Mouse (Mus musculus) adipocyte (in vitro differentiated cells): ENCODE results near the gene Traf3.
A peak's percentile ranks its signal among the peaks of the same experiment; 100 is the strongest.

ENCODE experiments used
- DNase-seq: peaks from one replicate; pipeline ENCODE4 v3.0.0-alpha.2; 2016; ENCODE audit warnings: low spot score

The Traf3 gene

GRCm38 (mm10) chr12:111153946-111154345, 12.2 kb upstream of the Traf3 start:
- DNase-seq = no peak

DNA sequence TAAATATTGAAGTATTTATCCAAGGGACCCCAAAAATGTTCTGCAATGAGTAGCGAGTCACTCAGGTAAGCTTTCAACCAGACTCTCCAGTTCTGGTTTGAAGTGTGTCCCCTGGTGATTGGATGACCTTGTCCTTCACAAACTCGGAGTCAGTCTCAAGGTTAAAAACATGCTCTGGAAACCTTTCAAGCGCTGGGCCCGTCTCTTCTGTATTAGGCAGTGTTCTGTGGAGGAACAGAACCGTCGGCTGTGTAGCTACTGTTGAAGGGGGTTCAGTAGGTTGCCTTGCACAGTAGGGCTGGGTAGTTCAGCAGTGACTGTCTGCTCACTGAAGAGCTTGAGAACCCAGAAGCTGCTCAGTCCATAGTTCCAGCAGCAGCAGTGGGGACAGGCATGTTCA, 11.5 kb upstream of the Traf3 start:
- no peak for DNase-seq

DNA sequence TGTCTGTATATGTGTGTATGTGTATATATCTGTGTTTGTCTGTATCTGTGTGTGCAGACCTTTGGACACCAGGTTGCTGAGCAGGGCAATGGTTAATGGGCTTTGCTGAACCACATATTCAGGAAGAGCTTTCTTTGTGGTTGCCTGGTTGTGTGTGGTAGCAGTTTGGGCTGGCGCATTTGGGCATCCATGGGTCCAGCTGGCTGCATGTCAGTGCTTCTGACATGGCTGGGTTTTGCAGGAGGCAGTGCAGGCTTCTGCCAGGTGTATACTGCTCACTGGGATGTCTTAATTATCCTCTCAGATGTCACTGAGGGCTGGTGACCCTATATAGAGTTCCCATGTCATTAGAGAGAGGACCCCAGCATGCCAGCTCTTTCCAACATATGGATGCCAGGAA, 10.4 kb upstream of the Traf3 start:
- no peak for DNase-seq

DNA sequence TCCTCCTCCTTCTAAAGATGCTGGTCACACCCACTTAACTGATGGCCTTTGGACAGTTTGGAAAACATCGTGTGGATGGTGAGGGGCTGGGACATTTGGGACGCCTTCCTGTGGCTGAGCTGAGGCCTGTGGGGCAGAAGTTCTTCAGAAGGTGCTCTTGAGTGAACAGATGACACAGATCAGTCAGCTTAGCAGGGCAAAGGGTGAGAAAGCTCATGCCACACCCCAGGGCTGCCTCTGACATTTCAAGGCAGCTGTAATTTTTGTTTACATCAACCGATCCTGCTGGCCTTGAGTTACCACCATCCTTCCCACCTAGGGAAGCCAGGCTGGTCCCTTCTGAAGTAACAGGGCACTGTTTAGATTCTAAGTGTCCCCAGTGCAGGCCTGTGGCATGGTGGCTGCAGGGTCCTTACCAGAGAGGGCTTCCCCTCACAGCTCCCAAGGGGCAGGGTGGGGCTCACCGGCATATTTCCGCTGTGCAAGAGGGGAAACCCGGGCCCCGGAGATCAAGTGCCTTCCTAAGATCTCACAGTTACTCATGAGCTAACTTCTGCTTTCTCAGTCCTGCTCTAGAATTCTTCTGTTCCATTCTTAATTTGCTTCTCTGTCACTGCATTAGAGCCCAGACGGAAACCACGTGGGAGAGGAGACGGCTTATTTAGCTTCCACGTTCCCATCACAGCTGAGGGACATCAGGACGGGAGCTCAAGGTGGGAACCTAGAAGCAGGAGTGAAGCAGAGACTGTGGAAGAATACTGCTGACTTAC, 6.3 kb upstream of the Traf3 start:
- no peak for DNase-seq

DNA sequence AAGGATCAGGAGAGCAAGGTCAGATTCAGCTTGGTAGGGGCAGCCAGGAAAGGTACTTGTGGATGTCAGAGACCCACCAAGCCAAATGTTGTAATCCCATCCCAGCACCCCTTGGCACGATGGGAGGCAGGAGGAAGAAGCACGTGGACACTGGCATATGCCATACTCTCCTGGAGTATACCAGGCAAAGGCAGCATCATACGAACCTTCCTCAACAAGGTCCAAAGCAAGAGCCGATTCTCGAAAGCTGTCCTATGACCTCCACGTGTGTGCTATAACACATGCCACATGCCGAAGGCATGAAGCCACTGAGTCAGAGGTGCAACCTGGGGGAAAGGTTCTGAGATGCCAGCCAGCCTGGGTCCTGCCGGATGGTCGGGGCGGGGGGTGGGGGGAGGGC, 5.3 kb upstream of the Traf3 start:
- no peak for DNase-seq

DNA sequence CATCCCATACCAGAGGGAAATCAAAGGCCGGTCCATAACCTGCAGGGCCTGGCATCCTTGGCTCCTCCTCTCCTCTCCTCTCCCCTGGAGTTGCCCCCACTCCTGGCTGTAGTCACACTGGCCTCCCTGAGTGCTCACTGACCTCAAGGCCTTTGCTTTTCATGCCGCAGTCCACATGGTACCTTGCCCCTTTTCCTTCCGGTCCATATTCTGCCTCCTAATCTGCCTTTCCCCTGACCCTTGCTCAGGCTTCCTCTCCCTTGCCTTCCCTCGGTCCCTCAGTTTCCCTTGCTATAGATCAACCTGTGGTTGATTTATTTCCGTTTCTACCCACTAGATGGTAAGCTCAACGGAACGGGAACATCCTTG, 4.2 kb upstream of the Traf3 start:
- no peak for DNase-seq

DNA sequence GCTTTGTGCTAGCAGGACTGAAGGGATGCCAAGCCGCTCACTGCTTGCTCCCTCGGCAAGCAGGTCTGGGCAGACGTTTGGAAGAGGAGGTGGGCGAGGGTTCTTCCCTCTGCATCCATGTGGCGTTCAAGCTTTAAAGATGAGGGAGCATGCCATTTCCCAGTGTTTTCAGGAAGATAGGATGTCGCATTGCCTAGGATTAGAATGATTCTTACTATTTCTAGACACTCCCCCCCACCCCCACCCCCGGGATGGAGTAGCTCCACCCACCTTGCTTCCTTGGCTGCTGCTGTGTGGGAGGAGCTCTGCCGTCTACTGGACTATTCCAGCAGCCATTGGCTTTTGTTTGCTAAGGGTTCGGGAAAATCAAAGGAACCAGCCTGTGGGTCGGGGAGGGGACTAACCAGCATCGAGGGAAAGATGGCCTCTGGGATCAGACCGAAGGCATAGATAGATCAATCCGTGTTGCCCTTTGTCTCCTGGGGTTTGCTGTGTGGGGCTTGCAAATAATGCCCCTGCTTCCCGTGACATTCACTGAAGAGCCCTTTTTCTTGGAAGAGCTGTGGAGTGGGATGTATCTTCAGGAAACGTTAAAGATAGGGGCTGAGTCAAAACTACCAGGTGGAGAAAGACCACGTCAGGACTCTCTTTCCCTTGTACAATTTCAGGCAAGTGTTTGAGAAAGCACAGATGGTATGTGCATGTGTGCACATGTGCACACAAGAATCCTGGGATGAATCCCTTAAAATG, 3.7 kb upstream of the Traf3 start:
- DNase-seq = no peak

DNA sequence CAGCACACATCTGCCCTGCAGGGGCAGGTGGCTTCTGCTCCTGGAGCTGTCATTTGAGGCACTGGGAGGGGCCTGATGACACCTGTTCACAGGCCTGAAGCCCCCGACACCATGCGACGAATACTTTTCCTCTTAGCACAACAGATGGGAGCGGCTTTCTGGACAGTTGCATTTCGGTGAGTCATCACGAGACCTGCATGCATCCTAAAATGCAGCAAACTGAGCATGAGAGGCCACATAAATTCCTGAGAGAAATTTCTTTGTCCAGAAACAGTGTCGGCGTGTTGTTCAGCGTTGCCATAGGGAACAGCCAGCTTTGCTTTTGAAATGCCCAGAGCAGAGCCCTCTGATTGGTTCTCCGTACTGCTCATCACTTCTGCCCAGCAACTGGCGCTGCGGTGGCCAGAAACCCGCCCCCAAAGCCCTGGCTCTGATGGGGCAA, 1.8 kb upstream of the Traf3 start:
- peak; percentile 71 for DNase-seq

DNA sequence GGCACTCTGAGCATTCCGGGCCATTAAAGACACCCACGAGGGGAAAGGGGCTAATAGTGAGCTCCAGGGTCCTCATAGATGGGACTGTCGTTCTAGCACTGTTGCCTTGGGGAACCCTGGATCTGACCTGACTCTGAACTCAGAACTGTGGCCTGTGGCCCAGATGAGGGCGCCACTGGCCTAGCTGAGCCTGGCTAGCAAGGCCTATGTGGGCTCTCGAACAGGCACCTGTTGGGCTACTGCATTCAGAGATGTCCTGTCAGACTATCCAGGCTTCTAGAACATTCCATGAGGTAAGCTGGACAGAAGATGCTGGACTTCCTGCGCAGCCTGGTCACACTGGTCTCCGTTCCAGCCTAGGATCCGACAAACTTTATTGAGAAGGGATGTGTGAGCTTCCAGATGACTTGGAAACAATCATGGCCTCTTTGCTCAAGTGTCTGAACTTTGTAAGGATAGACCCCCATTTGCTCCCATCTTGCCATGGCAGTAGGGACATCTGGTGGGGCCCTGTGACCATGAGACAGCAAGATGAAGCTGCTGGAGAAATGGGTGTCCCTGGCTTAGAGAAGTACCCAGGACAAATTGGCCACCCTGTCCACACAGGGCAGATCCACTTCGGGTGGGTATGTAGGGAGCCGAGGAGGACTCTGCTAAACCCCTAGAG, 891 bp upstream of the Traf3 start:
- peak; percentile 57 for DNase-seq

GRCm38 (mm10) chr12:111166681-111167289, 615 bp downstream of the Traf3 start:
- peak; percentile 12 for DNase-seq

- DNase-seq = no peak
These were observed 2.7 kb downstream of the Traf3 start for GRCm38 (mm10) chr12:111168891-111169290.

DNA sequence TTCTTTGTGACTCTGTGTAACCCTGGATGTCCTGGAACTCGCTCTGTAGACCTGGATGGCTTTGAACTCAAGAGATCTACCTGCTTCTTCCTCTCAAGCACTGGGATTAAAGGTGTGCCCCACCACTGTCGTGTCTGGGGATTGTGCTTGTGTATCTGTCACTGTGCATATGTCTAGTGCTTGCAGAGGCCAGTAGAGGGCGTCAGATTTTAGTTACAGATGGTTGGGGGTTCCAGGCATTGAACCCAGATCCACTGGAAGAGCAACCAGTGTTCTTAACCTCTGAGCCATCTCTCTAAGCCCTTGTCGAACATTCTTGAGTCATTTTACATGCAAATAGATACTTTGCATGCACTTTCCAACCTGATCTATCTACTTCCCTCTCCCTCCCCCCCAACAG, 12.6 kb downstream of the Traf3 start:
- no peak for DNase-seq

DNA sequence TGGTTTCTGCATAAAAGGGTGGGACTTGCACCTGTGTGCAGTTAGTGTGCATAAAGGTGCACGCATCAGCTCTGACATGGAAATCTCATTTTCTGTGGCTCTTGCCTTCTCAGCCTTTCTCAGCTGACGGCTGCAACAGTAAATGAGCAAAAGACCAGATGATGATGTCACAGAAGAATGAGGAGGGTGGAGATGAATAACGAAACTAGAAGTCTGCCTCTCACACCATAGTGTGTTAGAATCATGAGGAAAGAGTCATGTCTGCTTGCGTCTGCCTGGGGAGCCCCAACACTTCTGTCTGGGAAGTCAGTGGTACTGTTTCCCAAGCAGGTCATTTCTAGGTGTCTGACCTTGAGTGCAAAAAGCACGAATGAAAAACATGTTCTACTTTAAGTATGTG, 15.7 kb downstream of the Traf3 start:
- no peak for DNase-seq

DNA sequence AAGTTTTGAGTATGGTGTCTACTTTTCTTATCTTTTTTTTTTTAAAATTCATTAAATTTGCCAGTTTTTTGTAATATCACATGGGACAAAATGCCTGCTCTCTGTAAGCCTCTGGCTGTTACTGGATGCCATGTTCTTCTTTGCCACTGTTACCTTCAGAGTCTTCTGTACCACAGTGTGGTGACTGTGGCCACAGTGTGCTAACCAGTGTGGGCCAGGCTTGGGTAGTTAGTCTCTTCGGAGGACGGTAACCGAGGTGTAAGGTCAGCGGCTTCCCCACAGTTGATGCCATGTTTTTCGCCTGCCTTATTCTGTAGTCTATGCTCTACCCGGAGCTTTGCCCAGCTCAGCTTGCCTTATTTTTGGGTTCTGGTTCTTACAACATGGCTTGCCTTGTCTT, 16.2 kb downstream of the Traf3 start:
- DNase-seq = no peak

- no peak for DNase-seq
These were observed 18.3 kb downstream of the Traf3 start, which contains the start of gene 4930595D18Rik for GRCm38 (mm10) chr12:111184476-111184875. TSS of gene 4930595D18Rik (minus strand) at chr12:111184491.

- no peak for DNase-seq
These were observed 20.8 kb downstream of the Traf3 start for GRCm38 (mm10) chr12:111186986-111187385.

GRCm38 (mm10) chr12:111188295-111188694, 22.1 kb downstream of the Traf3 start:
- DNase-seq = no peak

- DNase-seq = no peak
These were observed 24.2 kb downstream of the Traf3 start for GRCm38 (mm10) chr12:111190355-111190754.

GRCm38 (mm10) chr12:111190891-111191290, 24.7 kb downstream of the Traf3 start:
- no peak for DNase-seq

DNA sequence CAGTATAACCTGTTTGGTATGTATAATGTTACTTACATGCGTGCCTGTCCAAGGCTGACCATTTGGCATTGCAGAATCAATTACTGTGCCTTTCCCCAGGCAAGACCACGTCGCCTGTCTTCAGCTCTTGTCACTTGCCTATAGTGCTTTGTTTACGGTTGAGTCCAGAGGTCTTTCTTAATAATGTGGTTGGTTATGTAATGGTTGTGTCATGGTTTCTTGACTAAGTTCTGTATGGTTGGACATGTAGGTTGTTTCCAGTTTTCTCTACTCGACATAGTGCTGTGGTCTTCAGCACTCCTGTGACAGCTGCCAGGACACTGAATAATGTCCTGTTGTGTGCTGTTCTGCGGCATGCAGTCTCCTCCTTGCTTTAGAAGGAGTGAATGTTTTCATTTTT, 26.6 kb downstream of the Traf3 start:
- no peak for DNase-seq

DNA sequence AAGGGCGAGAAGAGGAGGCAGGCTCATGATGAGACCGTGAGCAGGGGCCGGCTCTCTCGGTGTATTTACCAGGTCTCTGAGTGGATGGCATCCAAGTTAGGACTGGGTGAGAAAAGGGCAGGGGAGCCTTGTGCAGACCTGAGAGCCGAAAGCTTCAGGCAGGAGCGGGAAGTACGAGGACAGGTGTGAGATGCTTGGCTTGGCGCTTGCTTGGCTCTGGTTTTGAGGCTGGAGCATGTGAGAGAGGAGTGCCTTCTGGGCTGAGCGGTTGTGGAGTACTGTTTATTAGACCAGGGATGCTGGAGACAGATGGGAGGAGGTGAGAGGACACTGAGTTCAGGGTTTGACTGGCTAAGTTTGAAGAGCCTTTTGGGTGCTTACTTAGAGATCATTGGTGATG, 27.2 kb downstream of the Traf3 start:
- DNase-seq = no peak

GRCm38 (mm10) chr12:111196548-111196947, 30.4 kb downstream of the Traf3 start:
- no peak for DNase-seq

GRCm38 (mm10) chr12:111203076-111203475, 36.9 kb downstream of the Traf3 start:
- DNase-seq = no peak
